ENCODE assay signal across 15 mouse cellular contexts in genomic region chr2:169873442-169873841, GRCm38 (mm10).
DNase-seq lines count a peak whose midpoint lies in the region; ATAC-seq and TF ChIP-seq lines count a peak whose summit lies in the region.
"Had no signal": no experiment of that assay in that cellular context is flagged by ENCODE, and none has a peak within 500 bp of the region (broad histone marks: within the 10 kb centered on the region; RNA-seq: fewer than 3 reads in every experiment).

No protein-coding gene starts in this region.

- H3K4me1 ChIP-seq in hindbrain, postnatal 0 days (ENCODE audit: insufficient read depth, low read length), result no peaks in the 10 kb centered on the region
- H3K4me1 ChIP-seq in hindbrain, embryonic 12.5 days, result peaks cover 7% of the 10 kb centered on the region
- H3K4me1 ChIP-seq in neural tube, embryonic 15.5 days, result peaks cover 25% of the 10 kb centered on the region
- H3K4me1 ChIP-seq in forebrain, embryonic 11.5 days (replicated peaks; ENCODE audit: control insufficient read depth, insufficient read depth, low read length), result no peaks in the 10 kb centered on the region
- H3K4me1 ChIP-seq: liver, embryonic 12.5 days; megakaryocyte, embryonic 14.5 days had no signal

- H3K9ac ChIP-seq in hindbrain, postnatal 0 days (replicated peaks; ENCODE audit: low read length), result no peak overlapping the region
- no peak overlapping the region for H3K9ac ChIP-seq in hindbrain, embryonic 12.5 days
- H3K9ac ChIP-seq in neural tube, embryonic 15.5 days (replicated peaks), result no peak overlapping the region
- H3K9ac ChIP-seq in forebrain, embryonic 11.5 days (ENCODE audit: low read length), result no peak overlapping the region
- H3K9ac ChIP-seq: heart, embryonic 15.5 days; liver, embryonic 12.5 days had no signal

- ATAC-seq in hindbrain, postnatal 0 days, result no peak
- ATAC-seq in hindbrain, embryonic 12.5 days (ENCODE audit: low FRiP score), result no peak
- no peak for ATAC-seq in neural tube, embryonic 15.5 days (ENCODE audit: low FRiP score)
- ATAC-seq in forebrain, embryonic 11.5 days (replicated peaks; ENCODE audit: low FRiP score), result no peak
- ATAC-seq: forebrain, embryonic 14.5 days; liver, embryonic 12.5 days; midbrain, embryonic 16.5 days had no signal

- TF ChIP-seq CTCF in hindbrain, postnatal 0 days (IDR thresholded peaks at IDR 0.05; ENCODE audit: low read depth), result no peak

- DNase-seq in hindbrain, postnatal 0 days (ENCODE audit: low spot score), result no peak
- peak; percentile 75 for DNase-seq in Muller cell, postnatal 12 days (ENCODE audit: inconsistent ontology term)
- DNase-seq in brain, adult 2 months (ENCODE audit: low read depth, low spot score), result peak; percentile 13
- no peak for DNase-seq in forebrain, embryonic 11.5 days (ENCODE audit: low spot score)
- no peak for DNase-seq in thymus, adult 18-20 months
- DNase-seq: cerebellum, adult 9-11 months; embryo, embryonic 11 days had no signal

- H3K36me3 ChIP-seq in hindbrain, postnatal 0 days (ENCODE audit: insufficient read depth, low read length), result no peaks in the 10 kb centered on the region
- no peaks in the 10 kb centered on the region for H3K36me3 ChIP-seq in hindbrain, embryonic 12.5 days
- no peaks in the 10 kb centered on the region for H3K36me3 ChIP-seq in neural tube, embryonic 15.5 days
- no peaks in the 10 kb centered on the region for H3K36me3 ChIP-seq in forebrain, embryonic 11.5 days (ENCODE audit: control insufficient read depth, insufficient read depth, low read length)
- H3K36me3 ChIP-seq: heart, embryonic 15.5 days; limb, embryonic 10.5 days; liver, embryonic 12.5 days had no signal

- peak overlapping the region; percentile 21; the same call in 1 of the 2 replicates for H3K4me2 ChIP-seq in hindbrain, postnatal 0 days (ENCODE audit: low read depth, low read length)
- H3K4me2 ChIP-seq in hindbrain, embryonic 12.5 days (replicated peaks), result no peak overlapping the region
- peak overlapping the region; percentile 29 for H3K4me2 ChIP-seq in neural tube, embryonic 15.5 days
- H3K4me2 ChIP-seq in forebrain, embryonic 11.5 days (ENCODE audit: low read depth, low read length, severe bottlenecking), result no peak overlapping the region
- H3K4me2 ChIP-seq: heart, embryonic 15.5 days; liver, embryonic 12.5 days had no signal

- H3K27ac ChIP-seq in hindbrain, postnatal 0 days, result no peak overlapping the region
- H3K27ac ChIP-seq in hindbrain, embryonic 12.5 days, result no peak overlapping the region
- peak overlapping the region; percentile 7 for H3K27ac ChIP-seq in neural tube, embryonic 15.5 days (replicated peaks)
- no peak overlapping the region for H3K27ac ChIP-seq in forebrain, embryonic 11.5 days (ENCODE audit: low read depth, low read length)
- H3K27ac ChIP-seq: heart, embryonic 15.5 days; limb, embryonic 10.5 days; liver, embryonic 12.5 days had no signal

- no peaks in the 10 kb centered on the region for H3K9me3 ChIP-seq in hindbrain, postnatal 0 days (ENCODE audit: low read length)
- H3K9me3 ChIP-seq in hindbrain, embryonic 12.5 days (replicated peaks), result no peaks in the 10 kb centered on the region
- H3K9me3 ChIP-seq in neural tube, embryonic 15.5 days (replicated peaks), result no peaks in the 10 kb centered on the region
- no peaks in the 10 kb centered on the region for H3K9me3 ChIP-seq in forebrain, embryonic 11.5 days (ENCODE audit: control insufficient read depth, low read length)
- H3K9me3 ChIP-seq: heart, embryonic 15.5 days; limb, embryonic 10.5 days; liver, embryonic 12.5 days had no signal

- H3K27me3 ChIP-seq in hindbrain, postnatal 0 days (ENCODE audit: insufficient read depth, low read length), result no peaks in the 10 kb centered on the region
- no peaks in the 10 kb centered on the region for H3K27me3 ChIP-seq in hindbrain, embryonic 12.5 days
- no peaks in the 10 kb centered on the region for H3K27me3 ChIP-seq in neural tube, embryonic 15.5 days (replicated peaks)
- no peaks in the 10 kb centered on the region for H3K27me3 ChIP-seq in forebrain, embryonic 11.5 days (ENCODE audit: control insufficient read depth, insufficient read depth, low read length)
- H3K27me3 ChIP-seq: heart, embryonic 15.5 days; liver, embryonic 12.5 days; megakaryocyte, embryonic 14.5 days had no signal

- WGBS in hindbrain, postnatal 0 days, result 49% methylated on average over 16 of the region's 16 CpGs
- 79% methylated on average over 16 of the region's 16 CpGs for WGBS in hindbrain, embryonic 12.5 days
- WGBS in neural tube, embryonic 15.5 days, result 60% methylated on average over 16 of the region's 16 CpGs
- WGBS in forebrain, embryonic 11.5 days, result 92% methylated on average over 16 of the region's 16 CpGs

- H3K4me3 ChIP-seq in hindbrain, postnatal 0 days (ENCODE audit: low read length), result no peak overlapping the region
- no peak overlapping the region for H3K4me3 ChIP-seq in hindbrain, embryonic 12.5 days
- no peak overlapping the region for H3K4me3 ChIP-seq in neural tube, embryonic 15.5 days (replicated peaks)
- no peak overlapping the region for H3K4me3 ChIP-seq in forebrain, embryonic 11.5 days (ENCODE audit: low read depth, low read length)
- H3K4me3 ChIP-seq: heart, embryonic 15.5 days; limb, embryonic 10.5 days; liver, embryonic 12.5 days; megakaryocyte, embryonic 14.5 days had no signal

Comparison
In these comparisons a context has a peak if more than half of its experiments do, and no peak if none do; other contexts are left out.
1. H3K4me2 ChIP-seq: peak in hindbrain, postnatal 0 days (single experiment) and neural tube, embryonic 15.5 days (single experiment); none in hindbrain, embryonic 12.5 days (single experiment) and forebrain, embryonic 11.5 days (single experiment).
2. DNase-seq: peak in Muller cell, postnatal 12 days (single experiment) and brain, adult 2 months (single experiment); none in hindbrain, postnatal 0 days (single experiment), forebrain, embryonic 11.5 days (single experiment) and thymus, adult 18-20 months (0 of 2).